ENCODE assay signal across 26 mouse cellular contexts in genomic region chr14:36203855-36204254, GRCm38 (mm10).
DNase-seq lines count a peak whose midpoint lies in the region.
"Had no signal": no experiment of that assay in that cellular context is flagged by ENCODE, and none has a peak within 500 bp of the region (broad histone marks: within the 10 kb centered on the region; RNA-seq: fewer than 3 reads in every experiment).

No protein-coding gene starts in this region.

- no peaks in the 10 kb centered on the region for H3K36me3 ChIP-seq in heart, embryonic 10.5 days
- H3K36me3 ChIP-seq: embryonic facial prominence, embryonic 13.5 days; forebrain, embryonic 10.5 days; hindbrain, embryonic 10.5 days; kidney, embryonic 15.5 days; liver, embryonic 12.5 days; midbrain, embryonic 13.5 days; neural tube, embryonic 15.5 days had no signal

- DNase-seq in cerebellum, adult 11-12 months = peak; percentile 5
- DNase-seq in cerebellum, postnatal 36 days = no peak
- peak; percentile 50 for DNase-seq in heart, adult 11 months
- DNase-seq in heart, embryonic 10.5 days (ENCODE audit: low spot score) = no peak
- peak; percentile 21 for DNase-seq in layer of hippocampus, adult 9-11 months
- DNase-seq in layer of hippocampus, postnatal 25 days (ENCODE audit: extremely low spot score in 1 of 2, low spot score in 1 of 2) = no peak
- DNase-seq in right cerebral cortex, postnatal 10 days (ENCODE audit: low spot score in 2 of 2) = peak; percentile 41 to 61
- DNase-seq in right cerebral cortex, postnatal 4 days = no peak
- DNase-seq: adrenal gland, adult 8-10 months; cerebellum, adult 11 months; heart, postnatal 14 days; kidney, adult 18-20 months; kidney, postnatal 25 days; liver, postnatal 0 days; lung, postnatal 36 days; right cerebral cortex, postnatal 25 days; spleen, adult 18-20 months; thymus, postnatal 14 days had no signal

- no peak overlapping the region for H3K27ac ChIP-seq in heart, embryonic 10.5 days
- H3K27ac ChIP-seq: embryonic facial prominence, embryonic 13.5 days; forebrain, embryonic 10.5 days; hindbrain, embryonic 10.5 days; kidney, embryonic 15.5 days; liver, embryonic 12.5 days; midbrain, embryonic 13.5 days; neural tube, embryonic 15.5 days had no signal

- WGBS in heart, embryonic 10.5 days = 89% methylated on average over 1 of the region's 1 CpGs

- no peaks in the 10 kb centered on the region for H3K4me1 ChIP-seq in heart, embryonic 10.5 days
- H3K4me1 ChIP-seq: embryonic facial prominence, embryonic 13.5 days; forebrain, embryonic 10.5 days; hindbrain, embryonic 10.5 days; kidney, embryonic 15.5 days; liver, embryonic 12.5 days; midbrain, embryonic 13.5 days; neural tube, embryonic 15.5 days had no signal

- H3K27me3 ChIP-seq in heart, embryonic 10.5 days (ENCODE audit: insufficient read depth, poor library complexity, severe bottlenecking) = no peaks in the 10 kb centered on the region
- H3K27me3 ChIP-seq: CH12.LX; embryonic facial prominence, embryonic 13.5 days; kidney, embryonic 15.5 days; liver, embryonic 12.5 days; midbrain, embryonic 13.5 days; neural tube, embryonic 15.5 days had no signal

- H3K4me3 ChIP-seq in heart, embryonic 10.5 days = no peak overlapping the region
- H3K4me3 ChIP-seq: embryonic facial prominence, embryonic 13.5 days; forebrain, embryonic 10.5 days; hindbrain, embryonic 10.5 days; kidney, embryonic 15.5 days; liver, embryonic 12.5 days; midbrain, embryonic 13.5 days; neural tube, embryonic 15.5 days had no signal

- no peaks in the 10 kb centered on the region for H3K9me3 ChIP-seq in heart, embryonic 10.5 days
- H3K9me3 ChIP-seq: embryonic facial prominence, embryonic 13.5 days; forebrain, embryonic 10.5 days; hindbrain, embryonic 10.5 days; kidney, embryonic 15.5 days; liver, embryonic 12.5 days; midbrain, embryonic 13.5 days; neural tube, embryonic 15.5 days had no signal

Comparison
In these comparisons a context has a peak if more than half of its experiments do, and no peak if none do; other contexts are left out.
1. DNase-seq: peak in cerebellum, adult 11-12 months (single experiment), heart, adult 11 months (single experiment), layer of hippocampus, adult 9-11 months (single experiment) and right cerebral cortex, postnatal 10 days (2 of 2); none in cerebellum, postnatal 36 days (0 of 2), heart, embryonic 10.5 days (single experiment), layer of hippocampus, postnatal 25 days (0 of 2) and right cerebral cortex, postnatal 4 days (single experiment).